ENCODE assay signal across 16 mouse cellular contexts in genomic region chr6:129434239-129434638, GRCm38 (mm10). TPM values are rescaled to one million over a fixed set of nuclear protein-coding genes. Genes with fewer than 3 reads are reported as not detected.
DNase-seq lines count a peak whose midpoint lies in the region; ATAC-seq and TF ChIP-seq lines count a peak whose summit lies in the region.
"Had no signal": no experiment of that assay in that cellular context is flagged by ENCODE, and none has a peak within 500 bp of the region (broad histone marks: within the 10 kb centered on the region; RNA-seq: fewer than 3 reads in every experiment).

No protein-coding gene starts in this region.

- peak; percentile 96 for ATAC-seq in CD4-positive, CD25-positive, alpha-beta regulatory T cell, adult 4 months
- peak; percentile 99 to 100 for ATAC-seq in hematopoietic stem cell, adult 5-6 weeks (replicated peaks in 1 of 2; ENCODE audit: insufficient read depth in 1 of 2, low FRiP score in 2 of 2, low TSS enrichment in 1 of 2, low read depth in 1 of 2, poor library complexity in 2 of 2, severe bottlenecking in 2 of 2)
- peak; percentile 37; the same call in 1 of the 2 replicates for ATAC-seq in megakaryocyte-erythroid progenitor cell, adult 5-6 weeks (replicated peaks; ENCODE audit: low FRiP score, low TSS enrichment, poor library complexity, severe bottlenecking)
- no peak for ATAC-seq in erythroblast, adult 5-6 weeks (replicated peaks; ENCODE audit: low FRiP score, poor library complexity, severe bottlenecking)

- TF ChIP-seq POLR2A in liver, adult 2 months (IDR thresholded peaks at IDR 0.05; ENCODE audit: extremely low read depth, insufficient read depth, low read length) = no peak
- TF ChIP-seq POLR2A in thymus, adult 2 months (IDR thresholded peaks at IDR 0.05; ENCODE audit: control insufficient read depth, extremely low read depth, insufficient read depth, low read length, poor library complexity) = no peak

- DNase-seq in liver, adult 2 months (ENCODE audit: extremely low read depth, low read depth, low spot score) = peak; percentile 43
- no peak for DNase-seq in liver
- no peak for DNase-seq in thymus, adult 2 months
- no peak for DNase-seq in embryo, embryonic 9.5 days (ENCODE audit: extremely low spot score)
- DNase-seq: heart, postnatal 36 days; kidney, adult 11 months; retina, postnatal 1 day had no signal

- no peaks in the 10 kb centered on the region for H3K27me3 ChIP-seq in liver, adult 2 months (ENCODE audit: control insufficient read depth, insufficient read depth, low read length)
- H3K27me3 ChIP-seq in thymus, adult 2 months (ENCODE audit: control insufficient read depth, insufficient read depth, low read length) = no peaks in the 10 kb centered on the region

- H3K4me3 ChIP-seq in liver, adult 2 months (ENCODE audit: insufficient read depth, low read depth, low read length) = no peak overlapping the region
- no peak overlapping the region for H3K4me3 ChIP-seq in thymus, adult 2 months (ENCODE audit: control insufficient read depth, insufficient read depth, low read length)
- H3K4me3 ChIP-seq: limb, embryonic 10.5 days; myocyte had no signal

- no peak overlapping the region for H3K9ac ChIP-seq in liver, adult 2 months (ENCODE audit: low read depth, low read length)

- no peak for TF ChIP-seq CTCF in liver, adult 2 months (IDR thresholded peaks at IDR 0.05; ENCODE audit: low read depth, low read length)
- no peak for TF ChIP-seq CTCF in thymus, adult 2 months (IDR thresholded peaks at IDR 0.05; ENCODE audit: borderline replicate concordance, control insufficient read depth, extremely low read depth, insufficient read depth, low read length, poor library complexity)

- H3K27ac ChIP-seq in liver, adult 2 months (replicated peaks; ENCODE audit: insufficient read depth, low read depth, low read length) = no peak overlapping the region
- H3K27ac ChIP-seq in thymus, adult 2 months (ENCODE audit: control insufficient read depth, insufficient read depth, low read length) = no peak overlapping the region
- H3K27ac ChIP-seq: limb, embryonic 10.5 days had no signal

- H3K4me1 ChIP-seq in liver, adult 2 months (ENCODE audit: control insufficient read depth, insufficient read depth, low read length) = no peaks in the 10 kb centered on the region; the same call in 1 of the 2 replicates
- H3K4me1 ChIP-seq in thymus, adult 2 months (replicated peaks; ENCODE audit: control insufficient read depth, insufficient read depth, low read length) = no peaks in the 10 kb centered on the region
- H3K4me1 ChIP-seq: limb, embryonic 10.5 days had no signal

- WGBS in liver, adult 2 months = 79% methylated on average over 5 of the region's 5 CpGs
- WGBS in thymus, adult 2 months = 16% methylated on average over 5 of the region's 5 CpGs

- H3K79me2 ChIP-seq in liver, adult 2 months (ENCODE audit: control insufficient read depth, insufficient read depth, low read length) = no peaks in the 10 kb centered on the region

- H3K36me3 ChIP-seq in liver, adult 2 months (ENCODE audit: control insufficient read depth, insufficient read depth, low read length) = no peaks in the 10 kb centered on the region
- H3K36me3 ChIP-seq in thymus, adult 2 months (ENCODE audit: control insufficient read depth, insufficient read depth, low read length) = no peaks in the 10 kb centered on the region
- H3K36me3 ChIP-seq: limb, embryonic 10.5 days had no signal

RNA-seq across cellular contexts. Expression of gene Clec1a, which starts 17.6 kb away (rescaled TPM):
- total RNA-seq in liver, adult 2 months (2014; rRNA removed) = 3.2 and 3.5 TPM in 2 replicates
- 0.20 and 0.34 TPM in 2 replicates for polyA plus RNA-seq in liver, adult 2 months (2012; rRNA removed)
- not detected for polyA plus RNA-seq in CD4-positive, CD25-positive, alpha-beta regulatory T cell, adult 4 months (2017; shearing (Covaris generic))
- 9.8 and 12.4 TPM in 2 replicates for total RNA-seq in hematopoietic stem cell, adult 5-6 weeks (2017)
- not detected in 2 replicates for total RNA-seq in megakaryocyte-erythroid progenitor cell, adult 5-6 weeks (2014; fragmentation: Nextera tagmentation)
- not detected in 2 replicates for total RNA-seq in megakaryocyte-erythroid progenitor cell, adult 5-6 weeks (2017)
- not detected in 2 replicates for total RNA-seq in erythroblast, adult 5-6 weeks (2015; ENCODE audit: low replicate concordance)
- total RNA-seq in erythroblast, adult 5-6 weeks (2017; ENCODE audit: low replicate concordance) = 0.17 and 1.1 TPM in 2 replicates
- polyA plus RNA-seq in thymus, adult 2 months (2012; rRNA removed) = 0.33 and 0.65 TPM in 2 replicates

RNA-seq across cellular contexts. Expression of gene Clec9a, which starts 25.6 kb away (rescaled TPM):
- 2.8 and 2.9 TPM in 2 replicates for total RNA-seq in liver, adult 2 months (2014; rRNA removed)
- polyA plus RNA-seq in liver, adult 2 months (2012; rRNA removed) = 0.44 and 0.86 TPM in 2 replicates
- polyA plus RNA-seq in CD4-positive, CD25-positive, alpha-beta regulatory T cell, adult 4 months (2017; shearing (Covaris generic)) = not detected
- 0.50 and 1.0 TPM in 2 replicates for total RNA-seq in hematopoietic stem cell, adult 5-6 weeks (2017)
- not detected in 2 replicates for total RNA-seq in megakaryocyte-erythroid progenitor cell, adult 5-6 weeks (2014; fragmentation: Nextera tagmentation)
- 0.47 and 0.53 TPM in 2 replicates for total RNA-seq in megakaryocyte-erythroid progenitor cell, adult 5-6 weeks (2017)
- total RNA-seq in erythroblast, adult 5-6 weeks (2015; ENCODE audit: low replicate concordance) = 0.63 TPM in 1 of 2 replicates, not detected in the other
- 2.0 and 6.6 TPM in 2 replicates for total RNA-seq in erythroblast, adult 5-6 weeks (2017; ENCODE audit: low replicate concordance)
- polyA plus RNA-seq in thymus, adult 2 months (2012; rRNA removed) = 2.3 and 4.6 TPM in 2 replicates
- polyA plus RNA-seq: frontal cortex, adult 2 months; myocyte had no signal

RNA-seq across cellular contexts. Expression of gene Clec1b, which starts 37.1 kb away (rescaled TPM):
- 23.2 and 24.2 TPM in 2 replicates for total RNA-seq in liver, adult 2 months (2014; rRNA removed)
- polyA plus RNA-seq in liver, adult 2 months (2012; rRNA removed) = 1.7 and 3.7 TPM in 2 replicates
- polyA plus RNA-seq in CD4-positive, CD25-positive, alpha-beta regulatory T cell, adult 4 months (2017; shearing (Covaris generic)) = under 1 TPM in 1 of 2 experiments, not detected in 1; 0.56 TPM
- 1.6 and 6.3 TPM in 2 replicates for total RNA-seq in hematopoietic stem cell, adult 5-6 weeks (2017)
- total RNA-seq in megakaryocyte-erythroid progenitor cell, adult 5-6 weeks (2014; fragmentation: Nextera tagmentation) = 0.47 TPM in 1 of 2 replicates, not detected in the other
- total RNA-seq in megakaryocyte-erythroid progenitor cell, adult 5-6 weeks (2017) = 2.8 TPM in 1 of 2 replicates, not detected in the other
- 8.6 TPM in 1 of 2 replicates, not detected in the other for total RNA-seq in erythroblast, adult 5-6 weeks (2015; ENCODE audit: low replicate concordance)
- total RNA-seq in erythroblast, adult 5-6 weeks (2017; ENCODE audit: low replicate concordance) = 0.56 and 4.3 TPM in 2 replicates
- 1.3 and 1.4 TPM in 2 replicates for polyA plus RNA-seq in thymus, adult 2 months (2012; rRNA removed)
- polyA plus RNA-seq: frontal cortex, adult 2 months; myocyte had no signal

RNA-seq across cellular contexts. Expression of gene Clec12b, which starts 48.6 kb away (rescaled TPM):
- not detected in 2 replicates for total RNA-seq in liver, adult 2 months (2014; rRNA removed)
- not detected in 2 replicates for polyA plus RNA-seq in liver, adult 2 months (2012; rRNA removed)
- not detected for polyA plus RNA-seq in CD4-positive, CD25-positive, alpha-beta regulatory T cell, adult 4 months (2017; shearing (Covaris generic))
- 0.25 TPM in 1 of 2 replicates, not detected in the other for total RNA-seq in hematopoietic stem cell, adult 5-6 weeks (2017)
- total RNA-seq in megakaryocyte-erythroid progenitor cell, adult 5-6 weeks (2014; fragmentation: Nextera tagmentation) = not detected in 2 replicates
- not detected in 2 replicates for total RNA-seq in megakaryocyte-erythroid progenitor cell, adult 5-6 weeks (2017)
- total RNA-seq in erythroblast, adult 5-6 weeks (2015; ENCODE audit: low replicate concordance) = not detected in 2 replicates
- not detected in 2 replicates for total RNA-seq in erythroblast, adult 5-6 weeks (2017; ENCODE audit: low replicate concordance)
- not detected in 2 replicates for polyA plus RNA-seq in thymus, adult 2 months (2012; rRNA removed)
- polyA plus RNA-seq: large intestine, adult 2 months; limb, embryonic 10.5 days; myocyte; stomach, embryonic 14.5 days had no signal
